Mouse (Mus musculus) megakaryocyte, embryonic 14.5 days (primary cell): ENCODE results near the gene Osm.

Experiments used
- FLI1 ChIP-seq: IDR thresholded peaks from 2 replicates; pipeline ENCODE4 v1.6.1; 2012; ENCODE audit warnings: low read length, inconsistent platforms, mixed read lengths
- GATA1 ChIP-seq: IDR thresholded peaks from 3 replicates; pipeline ENCODE4 v1.6.1; 2012; ENCODE audit warnings: mixed read lengths, low read length, inconsistent platforms, borderline replicate concordance

DNA sequence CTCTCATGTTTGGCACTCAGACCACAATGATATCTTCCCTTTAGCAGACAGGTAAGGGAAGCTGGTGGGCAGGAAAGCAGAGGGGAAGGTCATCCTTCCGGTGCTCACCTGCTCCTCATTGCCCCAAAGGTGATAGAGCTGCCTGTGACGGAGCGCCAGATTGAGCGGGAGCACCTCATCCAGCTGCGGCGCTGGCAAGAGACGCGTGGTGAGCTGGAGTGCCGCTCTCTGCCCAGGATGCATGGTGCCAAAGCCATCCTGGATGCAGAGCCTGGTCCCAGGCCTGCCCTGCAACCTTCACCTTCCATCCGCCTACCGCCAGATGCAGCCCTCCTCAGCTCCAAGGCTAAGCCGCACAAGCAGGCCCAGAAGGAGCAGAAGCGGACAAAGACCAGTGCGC is 21.6 kb upstream of the Osm start:
- no peak for TF ChIP-seq GATA1
- no peak for TF ChIP-seq FLI1
